Mouse (Mus musculus) monocyte, adult 2 months (primary cell): Measurements from ENCODE around the gene Mllt6.

ENCODE experiments used
- DNase-seq, 2 experiments: peaks; one replicate each; pipeline ENCODE4 v3.0.0; 2022; ENCODE audit warnings: low spot score in 2 of 2, low read depth in 1 of 2

The Mllt6 gene

GRCm38 (mm10) chr11:97666794-97667193, 3.6 kb downstream of the Mllt6 start:
- no peak for DNase-seq

DNA sequence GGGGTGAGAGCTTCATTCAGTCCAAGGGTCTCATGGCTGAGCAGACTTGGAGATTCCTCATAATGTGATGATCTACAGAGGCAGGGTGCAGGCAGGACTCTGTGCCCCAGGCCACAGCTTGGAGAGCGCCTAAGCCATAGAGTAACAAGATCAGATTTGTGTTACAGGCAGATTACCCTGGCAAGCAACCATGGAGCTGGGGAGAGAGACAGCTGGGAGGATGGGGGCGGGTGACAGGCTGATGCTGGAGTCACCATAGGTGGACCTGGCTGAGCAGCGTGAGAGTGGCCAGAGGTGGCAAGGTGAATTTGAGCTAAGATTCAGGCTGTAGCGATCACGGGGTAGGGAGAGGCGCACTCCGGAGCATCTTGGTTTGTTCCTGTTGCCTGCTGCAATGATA, 4.9 kb downstream of the Mllt6 start:
- no peak for DNase-seq

- no peak for DNase-seq
These were observed 6.1 kb downstream of the Mllt6 start for GRCm38 (mm10) chr11:97669268-97669667.

- no peak for DNase-seq
These were observed 6.6 kb downstream of the Mllt6 start for GRCm38 (mm10) chr11:97669829-97670228.

DNA sequence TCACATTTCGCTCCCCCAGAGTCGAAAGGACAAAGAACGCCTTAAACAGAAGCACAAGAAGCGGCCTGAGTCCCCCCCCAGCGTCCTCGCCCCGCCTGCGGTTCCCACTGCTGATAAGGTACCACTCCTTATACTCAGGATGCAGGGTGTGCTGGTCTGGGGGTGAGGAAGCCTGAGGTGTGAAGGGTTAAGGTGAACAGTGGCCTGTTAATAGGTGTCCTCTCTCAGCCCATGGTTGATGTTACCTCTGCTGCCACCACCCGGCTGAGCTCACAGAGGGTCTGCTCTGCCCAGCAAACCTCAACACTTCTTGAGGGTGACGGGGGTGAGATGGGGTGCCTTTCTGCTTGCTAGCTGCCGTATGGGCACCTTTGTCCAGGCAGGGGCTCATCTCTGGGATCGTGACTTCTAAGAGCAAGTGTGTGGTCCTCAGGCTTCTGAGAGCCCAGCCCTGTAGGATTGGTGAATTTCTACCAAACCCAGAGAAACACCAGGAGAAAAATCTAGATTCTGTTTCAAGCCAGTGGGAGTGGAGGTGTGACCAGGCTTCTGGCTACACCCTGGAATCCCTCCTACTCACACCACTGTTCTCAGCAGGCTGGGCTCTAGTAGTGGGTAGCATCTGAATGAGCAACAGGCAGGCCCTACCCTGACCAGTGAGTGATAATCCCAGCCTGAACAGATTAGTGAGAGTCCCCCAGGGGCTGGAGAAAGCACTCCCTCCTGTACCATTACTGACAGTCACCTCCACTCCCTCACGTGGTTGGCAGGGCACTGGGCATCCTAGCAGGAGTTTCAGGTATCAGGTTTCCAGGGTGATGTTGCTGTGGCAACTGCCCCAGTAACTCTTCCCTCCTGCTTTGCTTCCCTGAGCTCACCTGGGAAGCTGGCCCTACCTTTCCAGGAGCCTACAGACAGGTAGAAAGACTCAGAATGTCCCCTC, 7.3 kb downstream of the Mllt6 start:
- DNase-seq, result no peak

DNA sequence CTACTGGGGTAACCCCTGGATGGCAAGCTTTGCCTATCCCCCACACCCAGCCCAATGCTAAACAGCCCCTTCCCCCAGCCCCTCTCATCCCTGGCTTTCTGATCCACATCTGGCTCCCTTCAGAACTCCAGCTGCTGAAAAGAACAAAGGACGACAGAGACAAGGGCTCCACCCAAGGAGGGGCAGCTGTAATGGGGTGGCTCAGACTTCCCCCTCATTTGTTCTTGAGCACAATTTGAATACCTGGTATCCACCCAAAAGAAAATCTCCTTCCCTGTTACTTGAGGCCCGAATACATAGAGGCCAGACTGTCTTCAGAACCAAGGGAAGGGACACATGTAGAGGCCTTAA, 7.9 kb downstream of the Mllt6 start:
- no peak for DNase-seq

- no peak for DNase-seq
These were observed 9.9 kb downstream of the Mllt6 start for GRCm38 (mm10) chr11:97673148-97673547.

- no peak for DNase-seq
These were observed 13.0 kb downstream of the Mllt6 start for GRCm38 (mm10) chr11:97676050-97676754.

DNA sequence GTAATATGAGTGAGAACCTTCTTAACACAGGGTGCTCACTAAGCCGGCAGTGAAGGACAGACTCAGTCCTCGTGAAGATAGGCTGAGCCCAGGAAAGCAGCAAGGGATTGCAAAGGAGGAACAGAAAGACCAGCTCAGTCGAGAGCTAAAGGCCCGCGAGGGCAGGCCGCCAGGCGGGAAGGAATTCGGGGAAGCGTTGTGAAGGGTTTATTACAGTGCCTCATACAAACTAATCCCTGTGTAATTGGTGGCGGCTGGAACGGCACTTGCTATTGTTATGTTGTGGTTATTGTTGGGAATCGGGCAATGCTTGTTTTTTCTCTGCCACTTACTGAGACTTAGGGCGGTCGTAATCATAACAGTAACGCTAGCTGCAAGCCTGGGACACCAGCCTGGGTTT, 14.2 kb downstream of the Mllt6 start:
- DNase-seq, result no peak

GRCm38 (mm10) chr11:97677842-97678241, 14.6 kb downstream of the Mllt6 start:
- no peak for DNase-seq

DNA sequence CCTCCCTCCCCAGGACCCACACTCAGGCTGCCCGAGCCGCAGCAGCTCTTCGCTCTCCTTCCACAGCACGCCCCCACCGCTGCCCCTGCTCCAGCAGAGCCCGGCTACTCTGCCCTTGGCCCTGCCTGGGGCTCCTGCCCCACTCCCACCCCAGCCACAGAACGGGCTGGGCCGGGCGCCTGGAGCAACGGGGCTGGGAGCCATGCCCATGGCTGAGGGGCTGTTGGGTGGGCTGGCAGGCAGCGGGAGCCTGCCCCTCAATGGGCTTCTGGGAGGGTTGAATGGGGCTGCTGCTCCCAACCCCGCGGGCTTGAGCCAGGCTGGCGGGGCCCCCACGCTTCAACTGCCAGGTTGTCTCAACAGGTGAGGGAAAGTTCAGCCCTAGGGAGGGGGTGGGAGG, 15.1 kb downstream of the Mllt6 start:
- no peak for DNase-seq

DNA sequence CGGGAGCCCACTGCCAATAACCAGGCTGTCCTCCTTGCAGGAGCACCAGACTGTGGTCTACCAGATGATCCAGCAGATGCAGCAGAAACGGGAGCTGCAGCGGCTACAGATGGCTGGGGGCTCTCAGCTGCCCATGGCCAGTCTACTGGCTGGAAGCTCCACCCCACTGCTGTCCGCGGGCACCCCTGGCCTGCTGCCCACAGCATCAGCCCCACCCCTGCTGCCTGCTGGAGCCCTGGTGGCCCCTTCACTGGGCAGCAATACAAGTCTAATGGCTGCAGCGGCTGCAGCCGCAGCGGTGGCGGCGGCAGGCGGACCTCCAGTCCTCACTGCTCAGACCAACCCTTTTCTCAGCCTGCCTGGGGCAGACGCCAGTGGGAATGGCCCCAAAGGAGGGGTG, 17.2 kb downstream of the Mllt6 start:
- no peak for DNase-seq

GRCm38 (mm10) chr11:97682504-97683055, 19.4 kb downstream of the Mllt6 start:
- DNase-seq, result no peak

DNA sequence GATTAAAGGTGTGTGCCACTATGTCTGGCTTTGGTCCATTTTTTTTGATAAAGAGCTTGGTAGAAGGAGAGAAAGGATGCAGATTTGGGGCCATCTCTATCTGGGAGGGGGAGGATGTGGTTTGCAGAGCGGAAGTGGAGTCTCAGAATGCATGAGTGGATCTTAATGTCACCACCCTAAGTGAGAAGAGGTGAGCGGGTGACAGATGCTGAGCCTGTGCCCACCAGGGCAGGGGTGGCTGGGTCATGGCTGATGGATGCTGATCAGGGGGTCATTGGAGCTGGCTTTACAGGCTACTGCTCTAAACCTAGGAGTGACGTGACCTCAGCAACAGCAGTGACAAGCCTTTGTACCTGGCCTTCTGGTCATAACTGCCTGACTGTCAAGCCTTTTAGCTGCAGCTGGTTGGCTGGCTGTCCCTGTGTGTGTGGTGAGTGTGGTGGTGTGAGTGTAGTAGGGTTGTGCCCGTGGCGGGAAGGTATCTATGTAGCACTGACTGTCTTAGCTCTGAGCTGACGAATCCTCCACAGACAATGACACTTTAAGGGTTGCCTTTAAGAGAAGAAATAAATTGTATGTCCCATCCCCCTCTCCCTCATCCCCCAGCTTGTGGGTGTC, 21.0 kb downstream of the Mllt6 start:
- no peak for DNase-seq

DNA sequence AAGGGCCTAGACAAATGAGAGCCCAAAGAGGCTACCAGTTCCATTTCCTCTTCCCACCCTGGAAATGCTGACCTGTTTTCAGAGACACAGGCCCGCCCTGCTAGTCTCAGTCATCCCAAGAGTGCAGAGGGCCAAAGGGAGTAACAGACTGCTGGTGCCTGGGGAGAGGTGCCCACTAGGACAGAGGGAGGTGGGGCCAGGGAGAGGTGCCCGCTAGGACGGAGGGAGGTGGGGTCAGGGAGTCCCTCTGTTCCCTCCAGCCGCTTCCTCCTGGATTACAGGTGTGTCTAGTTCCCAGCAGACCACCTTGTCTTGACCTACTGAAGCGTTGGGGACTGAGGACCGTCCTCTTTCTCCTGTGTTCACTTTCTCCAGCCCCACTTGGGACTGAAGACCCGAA, 21.6 kb downstream of the Mllt6 start:
- no peak for DNase-seq

DNA sequence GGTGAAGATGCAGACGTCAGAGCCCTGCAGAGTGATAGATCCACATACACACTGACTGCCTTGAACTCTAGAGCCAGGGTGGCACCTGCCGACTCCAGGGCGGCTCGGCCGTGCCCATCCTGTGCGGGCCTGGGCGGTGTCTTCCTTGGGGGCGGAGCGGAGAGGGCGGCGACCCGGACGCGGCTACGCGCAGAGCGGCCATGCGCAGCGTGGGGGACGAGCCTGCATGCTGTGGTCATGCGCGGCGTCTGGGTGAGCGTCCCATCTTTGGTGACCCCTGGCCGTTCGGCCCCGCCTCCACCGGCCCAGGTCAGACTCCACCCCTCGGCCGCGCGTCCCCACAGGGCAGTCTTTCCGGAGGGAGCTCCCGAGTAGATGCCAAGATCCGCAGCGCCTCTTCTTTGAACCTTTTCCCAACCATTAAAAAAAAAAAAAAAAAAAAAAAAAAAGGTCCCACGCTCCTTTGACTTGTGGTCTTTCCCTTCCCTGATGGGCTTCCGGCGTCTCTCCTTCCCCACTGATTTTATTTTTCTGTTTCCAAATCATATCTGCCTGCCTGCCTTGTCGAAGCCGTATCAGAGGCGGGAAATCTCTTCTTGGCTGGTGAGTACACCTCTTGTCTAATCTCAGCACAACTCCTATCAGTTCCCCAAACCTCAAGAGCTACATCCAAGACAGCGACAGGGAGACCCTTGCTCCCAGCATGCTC, 22.6 kb downstream of the Mllt6 start, which contains the start of gene Cisd3:
Cisd3 (plus strand) TSS at position 214 of the 709 bp plus-strand sequence.
- peak; percentile 52 to 73 for DNase-seq

- no peak for DNase-seq
These were observed 23.2 kb downstream of the Mllt6 start for GRCm38 (mm10) chr11:97686322-97686908.

DNA sequence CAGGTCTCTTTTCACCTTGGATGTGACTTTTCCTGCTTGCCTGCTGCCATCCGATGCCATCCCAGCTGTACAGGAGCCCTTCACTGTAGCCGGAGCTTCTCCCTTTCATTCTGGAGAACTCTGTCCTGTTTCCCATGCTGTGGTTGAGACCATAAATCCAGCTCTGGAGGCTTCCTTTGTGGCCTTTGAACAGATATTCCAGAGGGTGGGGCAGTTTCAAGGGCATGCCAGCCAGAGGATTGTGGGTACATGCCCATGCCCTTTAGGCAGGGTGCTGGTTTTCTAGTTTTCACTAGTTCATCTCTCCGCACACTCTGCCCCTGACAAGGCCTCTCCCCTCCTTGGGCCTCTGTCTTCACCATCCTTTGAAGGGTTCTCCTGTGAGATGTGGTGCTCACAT, 23.8 kb downstream of the Mllt6 start:
- no peak for DNase-seq

GRCm38 (mm10) chr11:97689861-97690260, 26.6 kb downstream of the Mllt6 start:
- no peak for DNase-seq

DNA sequence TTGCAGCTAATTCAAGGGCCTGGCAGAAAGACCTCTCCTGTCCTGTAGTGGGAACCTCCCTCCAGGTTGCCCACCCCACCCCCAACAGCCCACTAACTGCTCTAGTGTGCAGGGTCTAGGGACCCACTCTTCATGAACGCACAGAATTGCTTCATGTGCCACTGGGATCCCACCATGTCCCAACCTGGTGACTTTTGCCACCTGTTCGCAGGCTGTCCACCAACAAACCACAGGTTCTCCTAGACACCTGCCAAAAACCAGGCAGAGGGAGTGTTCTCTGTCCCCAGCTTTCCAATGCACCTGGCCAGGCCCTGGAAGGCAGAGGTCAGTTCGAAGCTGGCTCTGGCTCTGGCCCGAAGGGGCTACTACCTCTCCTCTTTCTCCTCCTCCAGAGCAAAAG, 31.2 kb downstream of the Mllt6 start:
- no peak for DNase-seq
